Mouse (Mus musculus) neural tube, embryonic 11.5 days (tissue): Measurements from ENCODE around the gene Klhl41. TPM values are rescaled to one million over a fixed set of nuclear protein-coding genes. Genes with fewer than 3 reads are reported as not detected.
"Not testable (repeated sequence)": the region's sequence is repeated elsewhere in the genome, so short reads cannot be mapped to it uniquely, and the experiment has no call there.

Source experiments
- ATAC-seq: fragments of 200-750 bp; cut with Nextera tagmentation; 2 replicates; pipeline ENCODE4 v1.8.0; 2017; ENCODE audit warnings: moderate number of reproducible peaks, mild to moderate bottlenecking, moderate TSS enrichment, moderate library complexity; ENCODE audit not compliant: insufficient read depth, low FRiP score, low TSS enrichment
- DNase-seq: peaks from one replicate; pipeline ENCODE4 v3.0.0-alpha.2; 2015; ENCODE audit warnings: low spot score
- H3K27ac ChIP-seq: fragments of 300-500 bp; sonication (generic); 2 replicates; pipeline ENCODE4 v1.5.1; 2014; ENCODE audit warnings: low read depth, mild to moderate bottlenecking, low read length
- H3K27me3 ChIP-seq: fragments of 300-500 bp; sonication (generic); 2 replicates; pipeline ENCODE4 v1.6.1; 2014; ENCODE audit warnings: mild to moderate bottlenecking, low read length, mixed read lengths; ENCODE audit not compliant: control insufficient read depth, insufficient read depth
- H3K36me3 ChIP-seq: fragments of 300-500 bp; sonication (generic); 2 replicates; pipeline ENCODE4 v1.6.1; 2014; ENCODE audit warnings: mild to moderate bottlenecking, low read length, moderate library complexity, mixed read lengths; ENCODE audit not compliant: control insufficient read depth, insufficient read depth
- H3K4me1 ChIP-seq: fragments of 300-500 bp; sonication (generic); 2 replicates; pipeline ENCODE4 v1.6.1; 2014; ENCODE audit warnings: low read length, mixed read lengths; ENCODE audit not compliant: control insufficient read depth, insufficient read depth
- H3K4me2 ChIP-seq: fragments of 300-500 bp; sonication (generic); 2 replicates; pipeline ENCODE4 v1.6.1; 2014; ENCODE audit warnings: low read depth, mild to moderate bottlenecking, moderate library complexity
- H3K4me3 ChIP-seq: fragments of 300-500 bp; sonication (generic); 2 replicates; pipeline ENCODE4 v1.5.1; 2014; ENCODE audit warnings: low read depth, low read length
- H3K9ac ChIP-seq: fragments of 300-500 bp; sonication (generic); 2 replicates; pipeline ENCODE4 v1.6.1; 2014; ENCODE audit warnings: mild to moderate bottlenecking, low read length
- H3K9me3 ChIP-seq: fragments of 300-500 bp; sonication (generic); 2 replicates; pipeline ENCODE4 v1.6.1; 2016; ENCODE audit warnings: low read length; ENCODE audit not compliant: control insufficient read depth
- WGBS: fragments of 180-500 bp; shearing (Covaris S2); extraction: QIAGEN DNeasy Blood & Tissue Kit; methylation state at CpG from one replicate; pipeline ENCODE4 v1.1.7; 2014; 5-methylcytosine and 5-hydroxymethylcytosine counted together
- polyA plus RNA-seq: library from polyadenylated mRNA; unstranded; fragments of >200 nt; fragmentation: Nextera tagmentation; extraction: Ambion mirVana; gene quantifications from 2 replicates; pipeline ENCODE4 v1.2.1, GENCODE M21; 2014

The Klhl41 gene
- polyA plus RNA-seq, 1 experiment from 2014 or later, result 3.3 TPM

DNA sequence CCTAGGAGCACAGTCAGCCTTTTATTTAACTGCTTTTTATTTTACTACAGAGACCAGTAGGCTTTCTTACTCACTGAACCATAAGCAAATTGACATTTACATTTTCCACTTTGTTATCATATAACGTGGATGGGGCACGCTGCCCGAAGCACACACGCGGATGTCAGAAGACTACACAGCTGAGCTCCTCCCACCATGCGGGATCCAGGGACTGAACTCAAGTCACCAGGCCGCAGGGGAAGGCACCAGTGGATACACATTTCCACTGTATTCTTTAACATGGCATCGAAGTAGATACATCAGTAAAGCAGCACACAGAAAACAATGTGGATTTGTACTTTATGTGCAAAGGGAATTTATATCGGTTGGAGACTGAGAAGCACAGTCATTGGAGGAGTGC lies 5.3 kb downstream of the Klhl41 start:
- Histone ChIP-seq H3K4me2 (no peak overlapping the region), H3K9ac (no peak overlapping the region), H3K27me3 (no peaks in the 10 kb centered on the region), H3K36me3 (no peaks in the 10 kb centered on the region), H3K4me3 (no peak overlapping the region), H3K4me1 (no peaks in the 10 kb centered on the region), H3K27ac (no peak overlapping the region), H3K9me3 (no peaks in the 10 kb centered on the region)
- DNase-seq, result no peak
- WGBS, result 85% methylated on average over 9 of the region's 9 CpGs
- ATAC-seq, result no peak

GRCm38 (mm10) chr2:69676713-69677112 lies 6.8 kb downstream of the Klhl41 start:
- no peaks in the 10 kb centered on the region for H3K36me3 ChIP-seq
- H3K4me3 ChIP-seq, result no peak overlapping the region
- H3K4me1 ChIP-seq, result no peaks in the 10 kb centered on the region
- ATAC-seq (no peak), DNase-seq (no peak)
- no peak overlapping the region for H3K27ac ChIP-seq
- whole genome bisulfite sequencing, result 60% methylated on average over 2 of the region's 2 CpGs
- no peaks in the 10 kb centered on the region for H3K9me3 ChIP-seq
- H3K27me3 ChIP-seq, result no peaks in the 10 kb centered on the region
- H3K4me2 ChIP-seq, result no peak overlapping the region
- H3K9ac ChIP-seq, result no peak overlapping the region

DNA sequence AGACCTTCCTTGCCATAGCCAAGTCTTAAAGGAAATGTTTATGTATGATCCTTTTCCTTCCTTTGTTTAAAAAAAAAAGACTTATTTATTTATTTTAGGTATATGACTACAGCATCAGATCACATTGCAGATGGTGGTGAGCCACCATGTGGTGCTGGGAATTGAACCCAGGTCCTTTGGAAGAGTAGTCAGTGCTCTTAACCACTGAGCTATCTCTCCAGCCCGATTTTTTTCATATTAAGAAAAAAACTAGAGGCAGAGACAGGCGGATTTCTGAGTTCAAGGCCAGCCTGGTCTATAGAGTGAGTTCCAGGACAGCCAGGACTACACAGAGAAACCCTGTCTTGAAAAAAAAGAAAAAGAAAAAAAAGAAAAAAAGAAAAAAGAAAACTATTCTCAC lies 7.3 kb downstream of the Klhl41 start:
- H3K27me3 ChIP-seq, H3K9ac ChIP-seq, H3K9me3 ChIP-seq, H3K4me2 ChIP-seq, DNase-seq, H3K4me1 ChIP-seq, H3K4me3 ChIP-seq, H3K36me3 ChIP-seq, H3K27ac ChIP-seq, ATAC-seq: not testable (repeated sequence)
- 93% methylated on average over 2 of the region's 2 CpGs for WGBS

DNA sequence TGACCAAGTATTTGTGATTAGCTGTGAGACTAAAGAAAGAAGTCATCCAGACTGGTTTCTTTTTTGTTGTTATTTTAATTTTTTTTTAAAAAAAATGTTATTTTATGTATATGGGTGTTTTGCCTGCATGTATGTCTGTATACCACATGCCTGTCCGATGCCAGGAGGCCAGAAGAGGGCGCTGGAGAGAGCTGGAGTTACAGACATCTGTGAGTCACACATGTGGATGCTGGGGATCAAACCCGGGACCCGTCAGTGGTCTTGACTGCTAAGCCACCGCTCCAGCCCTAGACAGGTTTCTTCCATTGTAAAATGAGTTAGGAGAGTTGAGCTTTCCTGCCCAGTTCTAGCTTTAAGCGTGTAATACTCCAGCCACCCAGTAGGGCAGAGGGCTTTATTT lies 10.1 kb downstream of the Klhl41 start:
- H3K36me3 ChIP-seq, result no peaks in the 10 kb centered on the region
- H3K4me2 ChIP-seq, result no peak overlapping the region
- WGBS, result 62% methylated on average over 6 of the region's 6 CpGs
- no peaks in the 10 kb centered on the region for H3K27me3 ChIP-seq
- H3K4me1 ChIP-seq, result no peaks in the 10 kb centered on the region
- no peak for DNase-seq
- no peak overlapping the region for H3K9ac ChIP-seq
- no peak for ATAC-seq
- no peaks in the 10 kb centered on the region for H3K9me3 ChIP-seq
- no peak overlapping the region for H3K4me3 ChIP-seq
- H3K27ac ChIP-seq, result no peak overlapping the region

DNA sequence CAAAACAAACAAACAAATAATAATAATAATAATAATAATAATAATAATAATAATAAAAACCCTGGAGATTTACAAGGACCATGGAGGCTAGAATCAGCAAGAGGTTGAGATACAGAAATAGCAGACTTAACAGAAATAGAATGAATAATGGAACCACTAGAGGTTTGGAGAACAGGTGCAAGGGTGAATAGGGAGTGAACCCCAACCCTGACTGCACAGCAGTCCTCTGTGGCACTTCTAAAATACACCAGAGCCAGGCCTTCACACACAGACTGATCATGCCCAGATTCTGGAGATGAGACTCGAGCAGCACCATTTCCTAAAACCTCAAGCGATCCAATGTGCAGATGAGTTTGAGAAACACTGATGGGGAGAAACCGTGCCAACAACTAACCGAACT lies 12.0 kb downstream of the Klhl41 start:
- DNase-seq (no peak), ATAC-seq (no peak)
- no peaks in the 10 kb centered on the region for H3K36me3 ChIP-seq
- WGBS, result 93% methylated on average over 4 of the region's 4 CpGs
- no peak overlapping the region for H3K4me2 ChIP-seq
- H3K27me3 ChIP-seq, result no peaks in the 10 kb centered on the region
- no peak overlapping the region for H3K27ac ChIP-seq
- H3K9me3 ChIP-seq, result no peaks in the 10 kb centered on the region
- H3K9ac ChIP-seq, result no peak overlapping the region
- no peaks in the 10 kb centered on the region for H3K4me1 ChIP-seq
- H3K4me3 ChIP-seq, result no peak overlapping the region

- Histone ChIP-seq H3K27ac (peak overlapping the region; percentile 30; the same call in 1 of the 2 replicates), H3K27me3 (no peaks in the 10 kb centered on the region), H3K4me1 (no peaks in the 10 kb centered on the region), H3K36me3 (no peaks in the 10 kb centered on the region), H3K4me2 (no peak overlapping the region), H3K4me3 (no peak overlapping the region), H3K9me3 (no peaks in the 10 kb centered on the region), H3K9ac (no peak overlapping the region)
- ATAC-seq (peak; percentile 86), DNase-seq (peak; percentile 51)
- WGBS, result 40% methylated on average over 13 of the region's 13 CpGs
These were observed 13.3 kb downstream of the Klhl41 start for GRCm38 (mm10) chr2:69683036-69683805.

DNA sequence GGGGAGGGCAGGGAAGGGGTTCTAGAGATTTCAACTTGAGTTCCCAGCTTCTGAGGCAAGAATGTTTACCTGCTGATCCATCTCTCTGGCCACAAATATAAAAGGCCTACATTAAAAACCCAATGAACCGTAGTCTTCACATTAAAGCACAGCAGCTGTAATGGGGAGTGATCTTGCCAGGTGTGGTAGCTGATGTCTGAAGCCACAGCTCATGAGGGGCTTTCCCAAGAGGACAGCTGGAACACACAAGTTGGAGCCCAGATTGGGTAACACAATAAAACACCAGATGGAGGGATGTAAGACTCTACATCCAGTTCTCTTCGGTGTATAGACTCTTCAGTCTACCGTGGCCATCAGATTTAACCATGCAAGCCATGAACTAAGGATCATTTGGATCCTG lies 14.6 kb downstream of the Klhl41 start:
- Histone ChIP-seq H3K9ac (no peak overlapping the region), H3K9me3 (no peaks in the 10 kb centered on the region), H3K36me3 (no peaks in the 10 kb centered on the region; the same call in 1 of the 2 replicates), H3K27ac (no peak overlapping the region), H3K4me2 (no peak overlapping the region), H3K4me3 (no peak overlapping the region), H3K4me1 (no peaks in the 10 kb centered on the region), H3K27me3 (no peaks in the 10 kb centered on the region)
- no peak for ATAC-seq
- 87% methylated on average over 3 of the region's 3 CpGs for WGBS
- DNase-seq, result no peak

- H3K9me3 ChIP-seq, result no peaks in the 10 kb centered on the region
- H3K4me1 ChIP-seq, result no peaks in the 10 kb centered on the region
- H3K27ac ChIP-seq, result no peak overlapping the region
- H3K4me2 ChIP-seq, result no peak overlapping the region
- H3K36me3 ChIP-seq, result peaks cover 4% of the 10 kb centered on the region; the same call in 1 of the 2 replicates
- no peak overlapping the region for H3K9ac ChIP-seq
- ATAC-seq (no peak), DNase-seq (no peak)
- no peak overlapping the region for H3K4me3 ChIP-seq
- no peaks in the 10 kb centered on the region for H3K27me3 ChIP-seq
- WGBS, result 95% methylated on average over 3 of the region's 3 CpGs
These were observed 20.3 kb downstream of the Klhl41 start for GRCm38 (mm10) chr2:69690214-69690613.

- DNase-seq (no peak), ATAC-seq (no peak)
- Histone ChIP-seq H3K36me3 (peaks cover 4% of the 10 kb centered on the region; the same call in 1 of the 2 replicates), H3K4me3 (no peak overlapping the region), H3K9me3 (no peaks in the 10 kb centered on the region), H3K27ac (no peak overlapping the region), H3K4me1 (no peaks in the 10 kb centered on the region), H3K27me3 (no peaks in the 10 kb centered on the region), H3K4me2 (no peak overlapping the region), H3K9ac (no peak overlapping the region)
- WGBS, result 95% methylated on average over 6 of the region's 6 CpGs
These were observed 20.9 kb downstream of the Klhl41 start for GRCm38 (mm10) chr2:69690843-69691242.
